Mouse (Mus musculus) adrenal gland (tissue): ENCODE data around the gene Slc25a10.

Experiments used
- intact Hi-C: fragments of 180-260 bp; cut with DNase I; formaldehyde crosslinking; loops from one replicate; pipeline ENCODE4 v1.15.1; 2025

The Slc25a10 gene

GRCm38 (mm10) chr11:120535804-120536203 is 44.2 kb downstream of the Slc25a10 start:
- intact Hi-C loops = no loop called here

- intact Hi-C loops = no loop called here
These were observed 46.8 kb downstream of the Slc25a10 start for GRCm38 (mm10) chr11:120538485-120538884.

DNA sequence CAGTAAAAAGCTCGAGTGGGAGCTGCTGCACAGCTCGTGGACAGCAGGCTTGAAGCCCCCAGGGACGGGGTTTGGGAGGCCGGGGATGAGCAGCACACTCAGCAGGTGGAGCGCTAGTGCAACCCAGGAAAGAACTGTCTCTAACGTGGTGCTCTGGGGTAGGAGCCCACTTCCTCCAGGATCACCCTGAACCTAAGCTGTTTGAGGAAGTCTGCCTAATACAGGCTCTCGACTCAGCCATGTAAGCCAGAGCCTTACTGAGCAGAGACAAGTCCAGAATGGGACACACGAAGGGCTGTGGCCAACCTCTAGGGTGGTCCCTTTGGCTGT is 47.3 kb downstream of the Slc25a10 start:
- intact Hi-C loops = no loop called here

- intact Hi-C loops = no loop called here
These were observed 47.8 kb downstream of the Slc25a10 start for GRCm38 (mm10) chr11:120539285-120540014.

- intact Hi-C loops = no loop called here
These were observed 50.3 kb downstream of the Slc25a10 start for GRCm38 (mm10) chr11:120541907-120542306.

GRCm38 (mm10) chr11:120542376-120542775 is 50.7 kb downstream of the Slc25a10 start:
- intact Hi-C loops = no loop called here

DNA sequence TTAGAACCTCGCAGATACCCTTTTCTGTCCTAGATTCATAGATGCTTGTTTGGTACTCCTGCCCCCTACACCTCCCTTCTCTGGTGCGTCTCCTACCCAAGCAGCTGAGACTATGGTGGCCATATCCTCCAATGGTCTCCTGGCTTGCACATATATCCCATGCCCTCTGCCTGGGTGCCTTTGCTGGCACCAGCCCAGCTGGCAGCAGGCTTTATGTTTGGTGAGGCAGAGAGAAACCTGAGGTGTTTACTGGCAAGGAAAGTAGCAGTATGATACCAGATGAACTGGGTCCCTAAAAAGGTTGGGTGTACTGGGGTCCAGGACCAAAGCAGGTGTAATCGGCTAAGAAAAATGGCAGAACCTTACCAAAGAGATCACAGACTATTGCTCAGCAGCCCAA is 54.3 kb downstream of the Slc25a10 start:
- intact Hi-C loops = no loop called here

DNA sequence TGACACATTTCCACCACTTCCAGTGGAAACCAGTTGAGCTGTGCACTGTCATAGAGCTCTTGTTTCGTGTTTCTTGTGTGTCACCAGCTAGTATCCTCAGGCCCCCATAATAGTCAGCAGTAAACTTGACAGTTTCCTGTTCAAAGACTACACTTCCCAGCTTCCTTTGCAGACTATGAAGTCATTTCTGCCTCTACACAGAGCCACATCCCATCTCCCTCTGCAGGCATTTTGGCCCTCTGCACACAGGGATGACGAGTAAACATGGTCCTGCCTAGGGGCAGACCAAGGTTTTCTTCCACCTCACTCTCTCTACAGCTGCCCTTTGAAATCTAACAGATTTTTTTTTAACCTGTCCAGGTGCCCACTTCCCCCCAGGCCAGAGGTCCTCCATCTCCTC is 55.8 kb downstream of the Slc25a10 start:
- intact Hi-C loops = no loop called here

GRCm38 (mm10) chr11:120548214-120548613 is 56.6 kb downstream of the Slc25a10 start:
- intact Hi-C loops = no loop called here

GRCm38 (mm10) chr11:120548786-120549167 is 57.1 kb downstream of the Slc25a10 start:
- intact Hi-C loops = no loop called here
